Mouse (Mus musculus) ES-E14 (cell line): ENCODE results near the gene Fam43a.

ENCODE experiments used
- CHD2 ChIP-seq: IDR thresholded peaks from 2 replicates; pipeline ENCODE4 v1.6.1; 2014; ENCODE audit warnings: mild to moderate bottlenecking, low read depth, low read length, inconsistent platforms
- HCFC1 ChIP-seq: IDR thresholded peaks from 2 replicates; pipeline ENCODE4 v1.6.1; 2012; ENCODE audit warnings: low read length, inconsistent platforms, borderline replicate concordance; ENCODE audit not compliant: insufficient read depth
- MAFK ChIP-seq: IDR thresholded peaks from 2 replicates; pipeline ENCODE4 v1.6.1; 2014; ENCODE audit warnings: mild to moderate bottlenecking, low read depth, low read length, inconsistent platforms; ENCODE audit not compliant: insufficient read depth
- ZC3H11A ChIP-seq: IDR thresholded peaks from 2 replicates; pipeline ENCODE4 v1.6.1; 2012; ENCODE audit warnings: low read depth, mild to moderate bottlenecking, inconsistent platforms, low read length, borderline replicate concordance
- ZNF384 ChIP-seq: IDR thresholded peaks from 2 replicates; pipeline ENCODE4 v1.6.1; 2012; ENCODE audit warnings: low read depth, low read length, inconsistent platforms

- no peak for TF ChIP-seq CHD2
- no peak for TF ChIP-seq MAFK
- no peak for TF ChIP-seq ZNF384
- TF ChIP-seq HCFC1, result no peak
- TF ChIP-seq ZC3H11A, result no peak
These were observed 51.8 kb downstream of the Fam43a start for GRCm38 (mm10) chr16:30651292-30651691.
